Mouse (Mus musculus): ENCODE results near the gene Pigs.

The Pigs gene

DNA sequence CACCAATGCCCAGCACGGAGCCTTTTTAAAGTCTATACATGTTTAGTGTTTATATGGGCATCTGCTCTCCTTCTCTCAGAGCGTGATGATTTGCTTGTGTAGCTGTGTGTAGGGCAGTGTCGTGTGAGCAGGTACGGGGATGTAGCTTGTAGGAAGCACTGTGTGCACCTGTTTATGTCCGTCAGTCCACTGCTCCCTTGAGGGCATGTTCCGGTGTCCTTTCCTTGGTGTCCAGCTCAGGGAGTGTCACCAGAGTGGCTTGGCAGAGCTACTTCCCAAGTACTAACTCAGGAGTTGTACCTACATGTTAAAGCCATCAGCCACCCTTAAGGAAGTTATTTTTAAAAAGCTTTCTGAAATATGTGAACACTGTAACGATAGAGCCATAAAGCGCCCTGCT, 8.8 kb downstream of the Pigs start:
- DNase-seq (ENCODE audit: low read depth, low spot score) = no peak

DNA sequence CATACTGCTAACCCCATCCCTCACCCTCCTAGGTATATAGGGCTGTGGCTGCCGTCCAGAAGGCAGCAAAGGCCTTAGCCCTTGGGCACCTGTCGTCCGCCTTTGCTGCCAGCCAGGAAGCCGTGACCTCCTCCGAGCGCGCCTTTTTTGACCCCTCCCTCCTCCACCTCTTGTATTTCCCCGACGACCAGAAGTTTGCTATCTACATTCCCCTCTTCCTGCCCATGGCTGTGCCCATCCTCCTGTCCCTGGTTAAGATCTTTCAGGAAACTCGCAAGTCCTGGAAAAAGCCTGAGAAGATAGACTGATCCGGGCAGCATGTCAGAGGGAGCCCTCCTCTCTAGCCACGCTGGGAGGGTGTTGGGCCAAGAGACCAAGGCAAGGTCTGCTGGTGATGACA, 13.5 kb downstream of the Pigs start:
- DNase-seq (ENCODE audit: low read depth, low spot score) = no peak

DNA sequence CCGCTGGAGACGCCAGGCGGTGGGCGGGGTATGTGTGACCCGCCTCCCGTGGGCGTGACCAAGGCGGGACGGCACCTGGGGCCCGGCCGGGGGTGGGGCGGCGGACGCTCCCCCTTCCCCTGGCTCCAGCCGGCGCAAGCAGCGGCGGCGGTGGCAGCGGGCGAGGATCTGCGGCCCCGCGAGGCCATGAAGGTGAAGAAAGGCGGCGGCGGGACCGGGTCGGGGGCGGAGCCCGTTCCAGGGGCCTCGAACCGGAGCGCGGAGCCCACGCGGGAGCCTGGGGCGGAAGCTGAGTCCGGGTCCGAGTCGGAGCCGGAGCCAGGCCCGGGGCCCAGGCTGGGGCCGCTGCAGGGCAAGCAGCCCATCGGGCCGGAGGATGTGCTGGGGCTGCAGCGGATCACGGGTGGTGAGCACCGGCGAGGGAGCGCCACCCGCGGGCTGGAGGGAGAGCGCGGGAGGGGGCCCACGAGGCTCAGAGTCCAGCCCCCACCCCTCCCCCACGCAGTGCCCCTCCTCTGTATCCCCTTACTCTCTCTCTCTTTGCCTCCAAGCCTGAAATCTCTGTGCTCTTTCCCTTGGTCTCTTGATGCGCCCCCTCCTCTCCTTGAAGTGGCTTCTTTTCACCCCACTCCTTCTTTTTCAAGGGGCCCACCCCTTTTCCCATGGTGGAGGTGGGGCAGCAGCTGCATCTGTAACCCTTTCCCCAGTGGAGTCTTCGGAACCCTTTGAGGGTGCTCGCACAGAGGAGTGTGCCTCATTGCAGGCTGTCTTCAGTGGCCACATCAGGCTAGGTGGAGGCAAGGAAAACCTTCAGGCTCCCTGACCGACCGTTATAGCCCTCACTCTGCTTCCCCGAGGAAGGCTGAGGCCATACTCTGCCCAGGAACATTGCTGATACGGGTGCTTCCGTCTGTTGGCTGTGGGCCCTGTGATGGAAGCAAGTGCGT, 15.4 kb downstream of the Pigs start, which contains the start of gene Unc119:
TSS of gene Unc119 (plus strand) at position 102 of the 947 bp plus-strand sequence.
- no peak for DNase-seq (ENCODE audit: low read depth, low spot score)

DNA sequence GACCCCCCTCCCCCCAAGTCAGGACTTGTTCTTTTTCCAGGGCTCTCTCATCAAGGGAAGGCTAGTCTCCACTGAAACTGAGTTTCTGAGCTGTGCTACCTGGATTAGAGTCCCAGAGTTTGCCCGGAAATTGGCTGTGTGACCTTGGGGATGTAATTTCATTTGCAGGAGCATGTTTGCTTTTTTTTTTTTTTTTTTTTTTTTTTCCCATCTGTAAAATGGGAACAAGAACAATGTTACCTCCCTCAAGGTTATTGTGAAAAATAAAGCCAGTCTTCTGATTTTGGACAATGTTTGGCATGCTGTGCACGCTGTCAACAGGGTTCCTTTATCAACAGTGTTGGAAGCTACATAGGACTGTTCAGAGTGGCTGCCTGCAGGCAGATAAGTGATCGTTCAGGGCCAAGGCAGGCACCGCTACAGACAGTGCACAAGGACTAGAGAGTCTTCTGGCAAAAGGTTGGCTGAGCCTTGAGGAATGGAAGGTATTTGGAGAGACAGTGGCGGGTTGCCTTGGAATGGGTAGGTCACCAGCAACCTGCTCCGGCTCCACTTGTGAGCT, 16.2 kb downstream of the Pigs start:
- no peak for DNase-seq (ENCODE audit: low read depth, low spot score)

DNA sequence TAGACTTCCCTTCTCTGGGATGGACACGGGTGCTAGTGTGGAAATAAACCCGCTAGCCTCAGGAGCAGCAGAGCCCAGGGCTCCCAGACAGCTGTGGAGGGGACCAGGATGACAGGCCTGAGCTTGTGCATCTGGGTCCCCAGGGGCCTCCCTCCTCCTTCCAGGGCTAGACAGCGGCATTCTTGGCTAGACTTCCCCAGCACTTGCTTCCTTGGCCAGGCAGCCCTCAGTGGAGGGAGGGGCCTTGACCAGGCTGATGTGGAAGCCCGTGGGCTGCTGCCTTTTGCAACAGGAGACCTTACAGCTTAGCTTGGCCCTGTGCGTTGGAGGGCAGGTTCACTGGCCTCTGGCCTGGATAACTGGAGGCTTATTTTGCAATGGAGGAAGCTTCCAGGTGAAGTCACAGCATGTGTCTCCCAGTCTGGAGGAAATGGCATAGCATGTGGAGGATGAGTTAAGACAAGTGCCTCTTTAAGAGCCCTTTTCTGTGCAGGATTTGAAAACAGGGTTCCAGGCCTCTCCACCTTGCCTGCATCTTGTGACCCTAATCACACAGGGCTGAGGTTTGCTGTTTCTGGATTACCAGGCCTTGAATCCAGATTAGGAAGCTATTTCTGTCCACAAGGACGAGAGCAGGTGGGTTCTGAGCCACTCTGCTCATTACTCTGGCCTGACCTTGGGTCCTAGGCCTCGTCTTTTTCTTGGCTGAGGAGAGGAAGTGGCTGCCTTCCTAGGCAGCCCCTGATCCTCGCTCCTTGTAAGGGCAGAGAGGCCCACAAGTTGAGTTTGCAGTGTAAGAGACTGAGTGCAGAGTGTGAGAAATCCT, 16.9 kb downstream of the Pigs start:
- DNase-seq (ENCODE audit: low read depth, low spot score) = no peak

DNA sequence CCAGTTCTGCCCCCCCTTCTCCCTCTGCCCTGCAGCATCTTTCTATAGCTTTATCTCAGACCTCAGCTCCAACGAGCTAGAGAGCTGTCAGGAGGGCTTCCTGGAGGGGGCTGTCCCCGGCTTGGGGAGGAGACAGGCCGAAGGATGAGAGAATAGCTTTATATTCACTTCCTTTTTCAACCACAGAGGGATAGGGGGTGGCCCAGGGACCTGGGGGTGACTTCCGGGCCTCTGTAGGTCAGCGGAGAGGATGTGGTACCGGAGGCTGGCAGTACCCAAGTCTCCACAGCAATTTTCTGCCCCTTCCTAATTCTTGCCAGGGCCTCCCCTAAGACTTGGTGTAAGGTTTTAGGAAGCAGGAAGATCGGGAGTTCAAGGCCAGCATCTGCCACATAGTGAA, 17.6 kb downstream of the Pigs start:
- no peak for DNase-seq (ENCODE audit: low read depth, low spot score)

DNA sequence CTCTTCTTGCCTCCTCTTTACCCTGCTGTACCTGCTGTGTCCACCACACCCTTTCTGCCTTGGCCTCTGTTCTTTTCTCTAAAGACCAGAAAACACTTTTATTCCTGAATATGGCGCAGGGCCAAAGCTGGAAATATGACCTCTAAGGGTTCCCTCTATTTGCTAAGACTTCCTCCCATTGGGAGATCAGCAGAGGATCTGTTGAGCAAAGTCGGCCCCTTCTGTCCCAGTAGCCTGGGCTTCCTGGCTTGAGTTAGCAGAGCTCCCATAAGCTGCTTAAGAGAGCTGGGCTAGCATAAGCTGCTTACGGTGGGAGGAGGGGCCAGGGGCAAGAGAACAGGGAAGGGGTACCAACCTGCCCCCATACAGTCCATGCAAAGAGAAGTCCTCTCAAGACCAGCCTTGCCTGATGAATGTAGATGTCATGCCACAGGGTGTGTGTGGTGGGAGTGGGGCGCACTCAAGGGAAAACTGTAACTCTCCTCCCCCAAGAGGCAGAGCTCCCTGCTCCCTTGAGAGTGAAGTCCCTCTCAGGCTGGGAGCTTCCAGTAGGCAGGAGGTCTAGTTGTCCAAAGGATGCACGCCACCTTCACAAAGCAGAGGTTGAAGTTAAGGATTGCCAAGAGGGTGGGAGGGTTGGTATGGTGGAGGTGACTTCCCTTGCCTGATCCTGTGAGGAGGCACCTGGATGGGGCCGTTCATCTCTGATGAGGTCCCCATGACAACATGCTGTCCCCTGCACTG, 18.3 kb downstream of the Pigs start:
- DNase-seq (ENCODE audit: low read depth, low spot score) = no peak

DNA sequence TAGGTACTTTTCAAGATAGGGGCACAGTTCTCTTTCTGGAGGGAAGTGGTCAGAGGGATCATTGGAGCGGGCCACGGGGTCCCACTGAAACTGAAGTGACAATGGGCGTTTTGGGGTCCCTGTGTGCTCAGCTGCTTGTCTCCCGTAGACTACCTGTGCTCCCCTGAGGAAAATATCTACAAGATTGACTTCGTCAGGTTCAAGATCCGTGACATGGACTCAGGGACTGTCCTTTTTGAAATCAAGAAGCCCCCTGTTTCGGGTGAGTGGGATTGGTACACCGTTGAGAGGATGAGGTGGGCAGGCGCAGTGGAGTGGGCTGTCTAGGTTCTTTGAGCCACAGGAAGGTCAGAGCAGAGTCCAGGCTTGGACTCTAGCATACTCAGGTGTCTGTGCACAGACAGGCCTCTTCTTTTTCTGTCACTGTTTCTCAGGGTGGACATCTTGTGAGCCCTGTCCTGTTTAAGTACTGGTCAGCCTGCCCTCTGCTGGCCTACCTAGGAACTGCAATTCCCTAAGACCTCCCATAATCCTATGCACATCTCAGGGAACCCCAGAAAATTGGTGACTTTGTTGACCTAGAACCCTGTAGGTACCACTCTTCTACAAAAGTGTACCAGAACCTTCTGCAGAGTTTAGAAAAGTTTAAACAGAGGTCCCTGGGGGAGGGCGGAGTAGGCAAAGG, 19.0 kb downstream of the Pigs start:
- no peak for DNase-seq (ENCODE audit: low read depth, low spot score)

DNA sequence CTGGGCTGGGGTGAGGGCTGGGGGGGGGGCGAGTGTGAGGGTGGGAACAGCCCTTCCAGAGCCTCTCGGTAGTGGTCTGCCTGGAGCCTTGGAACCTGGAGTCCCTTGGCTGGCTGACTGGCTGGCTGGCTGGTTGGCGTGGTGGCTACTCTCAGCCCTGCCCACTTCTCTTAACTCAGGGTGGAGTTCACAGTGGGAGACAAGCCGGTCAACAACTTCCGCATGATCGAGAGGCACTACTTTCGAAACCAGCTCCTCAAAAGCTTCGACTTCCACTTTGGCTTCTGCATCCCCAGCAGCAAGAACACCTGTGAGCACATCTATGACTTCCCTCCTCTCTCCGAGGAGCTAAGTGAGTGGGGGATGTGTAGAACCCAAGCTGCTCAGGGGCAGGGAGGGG, 19.7 kb downstream of the Pigs start:
- DNase-seq (ENCODE audit: low read depth, low spot score) = no peak

DNA sequence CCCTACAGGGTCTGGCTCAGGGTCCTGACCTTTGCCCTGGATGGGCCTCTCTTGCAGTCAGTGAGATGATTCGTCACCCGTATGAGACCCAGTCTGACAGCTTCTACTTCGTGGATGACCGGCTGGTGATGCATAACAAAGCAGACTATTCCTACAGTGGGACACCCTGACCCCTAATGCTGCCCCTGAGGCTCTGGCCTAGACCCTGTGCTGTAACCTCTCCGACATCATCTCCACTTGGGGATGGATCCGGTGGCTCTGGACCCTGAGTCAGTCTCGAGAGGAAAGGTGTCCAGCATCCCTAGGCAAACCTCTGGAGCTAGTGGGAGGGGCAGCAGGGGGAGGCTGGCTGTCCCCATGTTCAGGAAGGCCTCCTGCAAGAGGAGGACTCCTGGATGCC, 20.3 kb downstream of the Pigs start:
- no peak for DNase-seq (ENCODE audit: low read depth, low spot score)

DNA sequence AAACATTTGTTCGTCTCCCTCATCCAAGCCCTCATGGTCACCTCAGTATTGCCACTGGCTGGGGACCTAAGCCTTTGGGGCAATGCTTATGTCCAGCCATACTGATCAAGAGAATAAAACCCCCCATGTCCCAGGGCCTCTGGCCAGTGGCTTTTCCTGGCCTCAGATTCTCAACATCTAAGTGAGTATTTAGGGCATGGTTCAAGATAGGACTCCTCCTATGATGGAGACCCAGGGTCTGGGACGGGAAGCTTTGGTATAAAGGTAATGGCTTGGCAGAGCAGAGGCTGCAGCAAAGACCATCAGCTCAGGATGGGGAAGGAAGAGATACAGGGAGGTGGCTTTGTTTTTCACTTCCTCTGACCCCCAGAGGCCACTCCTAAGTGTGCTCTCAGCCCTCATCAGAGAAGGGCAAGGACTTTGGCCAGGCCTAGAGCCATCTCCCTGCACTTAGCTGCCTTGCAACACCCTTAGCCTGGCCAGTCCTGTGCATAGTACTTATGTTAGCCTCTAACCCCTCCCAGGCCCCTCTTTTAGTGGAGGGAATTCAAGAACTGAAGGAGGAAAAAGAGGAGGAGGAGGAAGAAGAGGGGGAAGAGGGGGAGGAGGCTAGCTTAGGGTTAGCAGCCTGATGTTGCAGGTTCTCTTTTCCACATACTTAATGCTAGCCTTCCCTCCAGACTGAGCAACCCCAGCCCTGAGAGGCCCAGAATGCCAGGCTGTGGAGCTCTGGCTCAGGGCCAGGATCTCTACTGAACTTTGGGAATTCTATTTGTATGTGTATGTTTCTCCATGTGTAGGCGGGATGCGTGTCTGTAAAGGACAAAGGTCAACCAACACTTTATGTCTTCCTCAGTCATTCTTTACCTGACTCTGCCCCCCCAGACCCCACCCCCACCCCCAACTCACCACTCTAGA, 21.5 kb downstream of the Pigs start:
- DNase-seq (ENCODE audit: low read depth, low spot score) = no peak

DNA sequence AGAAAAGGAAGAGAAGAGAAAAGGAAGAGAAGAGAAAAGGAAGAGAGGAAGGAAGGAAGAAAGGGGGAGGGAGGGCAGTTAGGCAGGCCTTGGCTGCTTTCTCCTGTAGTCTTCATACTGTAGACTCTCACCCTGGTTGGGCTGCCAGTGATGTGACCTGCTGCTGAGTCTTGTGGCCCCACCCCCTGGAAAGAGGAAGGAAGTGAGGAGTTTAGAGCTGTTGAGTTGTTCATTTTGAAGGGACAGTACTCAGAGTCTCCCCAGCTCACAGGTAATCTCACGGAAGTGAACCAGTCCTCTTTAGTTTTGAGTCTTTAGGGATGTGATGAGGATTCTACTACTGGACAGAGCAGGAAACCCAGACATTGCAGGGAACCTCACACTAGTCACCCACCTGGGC, 24.9 kb downstream of the Pigs start:
- no peak for DNase-seq (ENCODE audit: low read depth, low spot score)

DNA sequence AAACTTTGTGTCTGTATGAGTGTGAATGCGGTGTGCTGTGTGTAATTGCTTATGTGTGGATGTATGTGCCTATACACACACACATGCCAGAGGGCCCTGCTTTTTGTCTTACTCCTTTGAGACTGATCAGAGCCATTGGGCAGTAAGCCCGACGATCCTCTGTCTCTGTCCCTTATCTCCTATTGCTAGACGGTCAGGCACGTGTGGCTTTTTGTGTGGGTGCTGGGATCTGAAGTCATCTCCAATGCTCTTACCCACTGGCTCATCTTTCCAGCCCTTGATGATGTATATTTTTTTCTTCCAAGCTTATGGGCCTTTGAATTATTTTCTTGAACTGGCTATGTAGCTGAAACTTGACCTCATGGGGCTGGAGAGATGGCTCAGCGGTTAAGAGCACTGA, 26.7 kb downstream of the Pigs start:
- DNase-seq (ENCODE audit: low read depth, low spot score) = no peak

DNA sequence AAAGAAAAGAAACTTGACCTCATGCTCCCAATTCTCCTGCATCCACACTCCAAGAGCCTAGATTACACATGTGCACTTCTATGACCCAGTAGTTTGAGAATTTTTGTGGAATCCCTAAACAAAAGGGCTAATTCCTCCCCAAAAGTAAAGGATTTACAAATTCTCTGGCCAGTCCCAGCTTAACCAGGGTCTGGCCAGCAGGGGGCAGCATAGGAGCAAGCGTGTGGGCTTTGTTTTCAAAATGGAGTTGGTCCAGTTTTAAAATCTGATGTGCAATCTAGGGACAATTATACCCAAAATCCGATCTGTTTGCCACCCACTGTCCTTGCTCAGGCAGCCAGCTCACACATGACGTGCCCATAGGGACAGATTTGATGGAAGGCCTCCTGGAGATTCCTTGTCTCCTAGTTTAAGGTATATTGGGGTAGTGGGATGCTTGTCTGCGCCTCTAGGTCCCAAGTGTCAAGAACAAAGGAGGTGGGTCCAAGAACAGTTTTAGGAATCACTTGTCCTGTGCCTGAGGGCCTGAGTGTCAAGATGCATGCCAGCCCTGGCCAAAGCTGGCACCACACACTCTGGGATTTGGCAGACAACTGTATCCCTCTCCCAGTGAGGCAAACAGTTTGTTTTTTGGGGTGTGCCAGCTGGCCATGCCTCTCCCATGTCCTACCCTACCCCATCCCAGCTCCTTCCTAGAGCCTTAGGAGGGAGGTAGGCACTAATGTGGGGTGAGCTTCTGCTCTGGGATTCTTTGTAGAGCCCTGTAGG, 27.4 kb downstream of the Pigs start:
- no peak for DNase-seq (ENCODE audit: low read depth, low spot score)

DNA sequence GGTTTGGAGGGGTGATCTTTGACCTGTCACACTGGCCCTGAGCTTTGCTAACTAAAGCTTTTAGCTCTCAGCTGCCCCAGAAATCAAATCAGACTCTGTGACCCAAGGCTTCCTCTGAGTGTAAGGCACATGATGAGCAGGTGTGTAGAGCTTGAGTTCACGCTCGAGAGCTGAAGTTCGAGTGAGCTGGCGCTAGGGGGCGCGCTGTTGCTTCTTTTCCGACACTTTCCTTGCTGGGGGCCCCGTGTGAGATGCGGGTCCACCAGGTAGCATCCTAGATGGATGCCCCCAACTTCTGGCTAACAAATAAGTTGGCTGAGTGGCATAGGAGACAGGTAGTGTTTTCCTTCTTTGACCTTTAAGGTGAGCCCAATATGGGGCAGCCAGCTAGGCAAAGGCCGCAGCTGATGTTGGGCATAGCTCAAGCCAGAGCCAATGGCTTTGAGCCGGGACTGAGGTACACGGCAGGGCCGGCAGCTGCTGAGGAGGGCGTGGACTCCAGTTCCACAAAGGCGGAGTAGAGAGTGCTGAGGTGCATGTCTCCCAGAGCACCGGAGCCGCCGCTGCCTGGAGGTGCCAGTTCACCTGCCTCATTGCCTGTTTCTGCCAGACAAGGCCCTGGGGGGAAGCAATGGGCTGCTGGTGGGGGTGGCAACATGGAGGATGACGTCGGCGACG, 30.3 kb downstream of the Pigs start:
- DNase-seq (ENCODE audit: low read depth, low spot score) = peak; percentile 78

DNA sequence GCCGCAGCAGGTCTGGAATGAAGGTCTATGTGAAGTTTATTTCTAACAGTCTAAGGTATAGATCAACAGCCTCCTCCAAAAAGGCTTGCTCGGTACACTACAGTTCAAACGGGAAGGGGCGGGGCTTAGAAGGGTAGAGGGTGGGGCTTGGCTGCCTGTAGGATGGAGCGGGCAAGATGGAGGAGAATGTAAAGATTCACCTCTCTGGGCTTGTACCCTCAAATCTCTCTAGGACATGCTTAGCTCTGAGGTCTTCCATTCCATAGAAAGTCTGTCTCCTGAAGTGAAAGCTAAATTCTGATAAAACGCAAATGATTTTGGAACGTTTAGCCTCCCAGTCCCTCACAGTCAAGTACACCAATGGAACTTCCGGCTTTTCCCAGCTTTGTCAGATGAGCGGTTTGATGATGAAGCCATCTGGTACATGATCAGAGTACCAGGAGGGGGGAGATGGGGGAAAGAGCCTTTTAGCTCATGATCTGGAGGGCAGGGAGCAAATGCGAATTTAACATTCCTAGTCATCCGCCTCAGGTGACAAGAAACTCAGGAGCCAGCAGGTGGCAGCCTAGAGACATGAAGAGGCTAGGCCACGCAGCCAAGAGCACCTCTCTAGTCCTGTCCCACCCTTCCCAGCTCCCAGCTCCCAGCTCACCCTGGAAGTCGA, 32.0 kb downstream of the Pigs start:
- DNase-seq (ENCODE audit: low read depth, low spot score) = peak; percentile 79

DNA sequence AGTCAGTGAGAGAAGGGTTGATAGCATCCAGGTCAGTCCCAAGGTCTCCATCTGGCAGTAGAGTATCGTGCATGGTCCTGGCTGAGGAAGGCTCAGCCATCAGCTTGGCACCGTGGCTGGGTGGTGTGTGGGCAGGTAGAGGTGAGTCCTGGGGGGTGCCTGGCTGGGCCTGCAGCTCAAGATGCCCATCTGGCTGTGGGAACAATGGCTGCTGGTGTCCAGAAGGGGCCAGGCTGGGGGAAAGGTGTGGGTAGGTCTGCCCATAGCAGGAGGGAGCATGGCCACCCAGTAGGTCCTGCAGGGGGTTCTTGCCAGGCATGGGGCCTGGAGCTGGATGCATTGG, 32.5 kb downstream of the Pigs start:
- DNase-seq (ENCODE audit: low read depth, low spot score) = no peak

DNA sequence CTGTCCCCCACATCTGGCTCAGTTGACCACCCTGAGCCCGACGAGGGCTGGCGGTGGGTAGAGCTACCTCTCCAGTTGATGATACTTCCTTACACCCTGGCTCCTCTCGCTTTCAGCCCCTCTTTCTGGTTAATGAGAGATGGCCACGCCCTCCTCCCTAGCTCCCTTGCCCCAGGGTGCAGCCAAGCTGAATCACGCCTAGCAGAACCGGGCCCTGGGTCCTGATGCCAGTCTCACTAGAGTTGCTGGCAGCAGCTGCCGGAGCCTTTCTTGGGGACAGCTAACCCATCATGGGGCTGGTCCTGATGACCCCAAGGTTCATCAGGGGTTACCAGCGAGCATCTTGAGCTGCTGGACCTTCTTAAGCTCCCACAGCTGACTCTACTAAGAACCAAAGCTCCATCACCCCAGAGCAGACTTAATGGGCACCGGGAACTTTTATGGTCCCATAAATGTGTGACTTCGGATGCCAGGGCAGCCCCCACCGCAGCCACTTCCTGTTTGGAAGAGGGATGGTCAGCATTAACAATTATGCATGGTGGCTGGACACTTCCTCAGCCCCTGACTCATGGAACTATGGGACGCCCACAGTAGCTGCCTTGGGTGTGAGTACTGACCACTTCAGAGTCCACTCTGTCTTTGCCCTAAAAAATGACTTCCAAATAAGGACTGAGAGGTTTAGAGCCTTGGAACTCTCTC, 35.2 kb downstream of the Pigs start:
- DNase-seq (ENCODE audit: low read depth, low spot score) = no peak

Measured in WW6 (cell line).